Mouse (Mus musculus) limb, embryonic 11.5 days (tissue): ENCODE results near the gene Ccdc24. TPM values are rescaled to one million over a fixed set of nuclear protein-coding genes. Genes with fewer than 3 reads are reported as not detected.

Experiments used
- ATAC-seq: fragments of 200-750 bp; cut with Nextera tagmentation; 2 replicates; pipeline ENCODE4 v1.8.0; 2017; ENCODE audit warnings: low read depth; ENCODE audit not compliant: insufficient number of reproducible peaks, low FRiP score, low TSS enrichment
- DNase-seq: peaks from one replicate; pipeline ENCODE4 v3.0.0-alpha.2; 2015; ENCODE audit warnings: low spot score
- H3K27ac ChIP-seq: fragments of 300-500 bp; sonication (generic); replicated peaks from 2 replicates; pipeline ENCODE4 v1.5.1; 2014; ENCODE audit warnings: low read depth, mild to moderate bottlenecking, low read length
- H3K27me3 ChIP-seq: fragments of 300-500 bp; sonication (generic); 2 replicates; pipeline ENCODE4 v1.6.1; 2014; ENCODE audit warnings: mild to moderate bottlenecking, low read length, mixed read lengths; ENCODE audit not compliant: control insufficient read depth, insufficient read depth
- H3K36me3 ChIP-seq: fragments of 300-500 bp; sonication (generic); 2 replicates; pipeline ENCODE4 v1.6.1; 2014; ENCODE audit warnings: mild to moderate bottlenecking, low read length, moderate library complexity, mixed read lengths; ENCODE audit not compliant: control insufficient read depth, insufficient read depth
- H3K4me1 ChIP-seq: fragments of 300-500 bp; sonication (generic); 2 replicates; pipeline ENCODE4 v1.6.1; 2014; ENCODE audit warnings: low read length, mixed read lengths; ENCODE audit not compliant: control insufficient read depth, insufficient read depth
- H3K4me2 ChIP-seq: fragments of 300-500 bp; sonication (generic); 2 replicates; pipeline ENCODE4 v1.6.1; 2014; ENCODE audit warnings: low read depth, mild to moderate bottlenecking, moderate library complexity; ENCODE audit not compliant: severe bottlenecking
- H3K4me3 ChIP-seq: fragments of 300-500 bp; sonication (generic); 2 replicates; pipeline ENCODE4 v1.5.1; 2014; ENCODE audit warnings: low read depth, low read length
- H3K9ac ChIP-seq: fragments of 300-500 bp; sonication (generic); 2 replicates; pipeline ENCODE4 v1.6.1; 2014; ENCODE audit warnings: mild to moderate bottlenecking, low read length
- H3K9me3 ChIP-seq: fragments of 300-500 bp; sonication (generic); 2 replicates; pipeline ENCODE4 v1.6.1; 2016; ENCODE audit warnings: low read length; ENCODE audit not compliant: control insufficient read depth
- WGBS: fragments of 180-500 bp; shearing (Covaris S2); extraction: QIAGEN DNeasy Blood & Tissue Kit; methylation state at CpG from one replicate; pipeline ENCODE4 v1.1.7; 2014; 5-methylcytosine and 5-hydroxymethylcytosine counted together
- polyA plus RNA-seq: library from polyadenylated mRNA; unstranded; fragments of >200 nt; fragmentation: Nextera tagmentation; extraction: Ambion mirVana; gene quantifications from 2 replicates; pipeline ENCODE4 v1.2.1, GENCODE M21; 2014

Gene Ccdc24
- polyA plus RNA-seq, 1 experiment from 2014 or later: 1.0 TPM

DNA sequence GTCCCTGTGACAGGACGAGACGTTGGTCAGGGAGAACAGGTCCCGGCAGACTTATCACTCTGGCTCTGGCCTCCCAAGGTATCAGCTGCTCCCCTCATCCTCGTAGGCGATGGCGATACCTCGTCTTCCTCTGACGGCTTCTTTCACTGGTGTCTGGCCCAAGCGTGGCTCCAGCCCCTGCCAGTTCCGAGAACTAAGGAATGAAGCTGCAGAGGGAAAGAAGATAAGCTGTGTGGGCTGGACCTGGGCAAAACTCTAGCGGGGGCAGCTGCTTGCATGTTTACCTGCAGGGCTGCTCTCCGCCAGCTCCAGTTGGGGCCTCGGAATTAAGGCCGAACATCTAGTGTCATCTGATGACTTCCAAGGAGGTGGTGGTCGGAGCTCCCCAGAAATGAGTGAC lies 17.1 kb upstream of the Ccdc24 start:
- ATAC-seq: no peak
- Histone ChIP-seq H3K27me3 (no peaks in the 10 kb centered on the region), H3K36me3 (peaks cover 15% of the 10 kb centered on the region), H3K9me3 (no peaks in the 10 kb centered on the region), H3K4me2 (no peak overlapping the region), H3K4me1 (peaks cover 10% of the 10 kb centered on the region; the same call in 1 of the 2 replicates), H3K9ac (no peak overlapping the region), H3K27ac (no peak overlapping the region), H3K4me3 (no peak overlapping the region)
- DNase-seq: no peak
- 90% methylated on average over 15 of the region's 15 CpGs for WGBS

DNA sequence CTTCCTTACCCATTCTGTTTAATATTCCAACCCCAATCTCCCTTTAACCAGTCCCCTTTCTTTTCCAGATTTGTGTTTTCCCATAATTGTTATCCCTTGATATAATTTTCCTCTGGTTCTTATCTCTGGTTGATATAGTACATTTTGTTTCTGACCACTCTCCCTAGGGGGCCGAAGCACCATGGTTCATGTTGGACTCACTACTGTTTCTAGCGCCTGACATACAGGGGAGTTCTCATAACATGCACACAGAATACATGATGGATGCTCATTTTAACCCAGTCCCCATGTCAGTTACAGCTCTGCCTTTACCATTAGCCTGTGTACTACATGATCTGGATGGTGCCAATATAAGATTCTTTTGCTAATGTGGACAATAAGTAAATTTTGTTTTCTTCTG lies 15.6 kb upstream of the Ccdc24 start:
- H3K27ac ChIP-seq: no peak overlapping the region
- H3K36me3 ChIP-seq: peaks cover 15% of the 10 kb centered on the region
- peak overlapping the region; percentile 95; the same call in 1 of the 2 replicates for H3K4me2 ChIP-seq
- DNase-seq (no peak), ATAC-seq (no peak)
- H3K27me3 ChIP-seq: no peaks in the 10 kb centered on the region
- H3K9me3 ChIP-seq: no peaks in the 10 kb centered on the region
- H3K4me1 ChIP-seq: peaks cover 12% of the 10 kb centered on the region; the same call in 1 of the 2 replicates
- 72% methylated on average over 2 of the region's 2 CpGs for WGBS
- no peak overlapping the region for H3K9ac ChIP-seq
- H3K4me3 ChIP-seq: no peak overlapping the region; the same call in 1 of the 2 replicates

DNA sequence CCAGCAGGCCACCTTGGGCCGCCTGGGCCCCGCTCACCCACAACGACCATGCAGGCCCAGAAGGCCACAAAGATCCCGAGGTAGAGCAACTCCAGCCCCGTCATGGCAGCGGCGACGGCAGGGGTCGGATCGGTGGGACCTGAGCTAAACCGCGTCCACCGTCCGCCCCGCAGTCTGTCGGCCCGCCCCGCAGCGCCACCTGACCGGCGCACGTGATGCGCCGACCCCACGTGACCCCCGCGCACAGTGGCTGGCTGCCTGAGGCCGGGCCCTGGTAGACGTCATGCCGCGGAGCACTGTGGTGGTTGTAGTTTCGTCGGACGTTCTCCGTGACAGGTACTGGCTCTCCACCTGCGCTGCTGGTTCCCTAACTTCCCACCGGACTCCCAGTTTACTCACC lies 14.8 kb upstream of the Ccdc24 start, which contains the start of gene Atp6v0b:
Gene Atp6v0b (minus strand): TSS at position 201 of the 400 bp plus-strand sequence.
- H3K9me3 ChIP-seq: no peaks in the 10 kb centered on the region
- H3K4me2 ChIP-seq: peak within 1 kb of the TSS; percentile 95
- ATAC-seq: peak; percentile 82
- under 1% methylated on average over 36 of the region's 37 CpGs for WGBS
- peak within 1 kb of the TSS; percentile 65 for H3K9ac ChIP-seq
- peak within 1 kb of the TSS; percentile 89 for H3K4me3 ChIP-seq
- H3K4me1 ChIP-seq: peaks cover 14% of the 10 kb centered on the region; the same call in 1 of the 2 replicates
- peaks cover 15% of the 10 kb centered on the region for H3K36me3 ChIP-seq
- no peaks in the 10 kb centered on the region for H3K27me3 ChIP-seq
- H3K27ac ChIP-seq: no peak within 1 kb of the TSS; the same call in 1 of the 2 replicates
- peak; percentile 95 for DNase-seq

DNA sequence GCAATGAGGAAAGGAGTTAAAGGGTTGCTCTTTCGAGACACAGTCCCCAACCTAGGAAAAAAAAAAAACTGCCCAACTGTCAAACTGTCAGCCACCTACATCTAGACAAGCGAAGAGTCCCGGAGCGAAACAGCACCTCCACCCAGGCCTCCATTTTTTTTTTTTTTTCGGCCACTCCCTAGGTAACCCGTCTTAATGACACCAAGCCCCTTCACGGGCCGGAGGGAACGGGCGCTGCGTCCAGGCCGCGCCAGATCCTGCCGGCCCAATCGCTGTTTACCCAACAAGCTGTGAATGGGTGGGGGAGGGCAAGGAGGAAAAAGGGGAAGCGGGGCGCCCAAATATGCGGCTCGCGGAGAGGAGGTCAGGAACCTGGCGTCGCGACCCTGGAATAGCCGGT lies 14.3 kb upstream of the Ccdc24 start:
- no peaks in the 10 kb centered on the region for H3K27me3 ChIP-seq
- H3K4me1 ChIP-seq: peaks cover 16% of the 10 kb centered on the region; the same call in 1 of the 2 replicates
- ATAC-seq: 0 out of 2 replicates have a peak, but pooled peaks have one; percentile 1

DNA sequence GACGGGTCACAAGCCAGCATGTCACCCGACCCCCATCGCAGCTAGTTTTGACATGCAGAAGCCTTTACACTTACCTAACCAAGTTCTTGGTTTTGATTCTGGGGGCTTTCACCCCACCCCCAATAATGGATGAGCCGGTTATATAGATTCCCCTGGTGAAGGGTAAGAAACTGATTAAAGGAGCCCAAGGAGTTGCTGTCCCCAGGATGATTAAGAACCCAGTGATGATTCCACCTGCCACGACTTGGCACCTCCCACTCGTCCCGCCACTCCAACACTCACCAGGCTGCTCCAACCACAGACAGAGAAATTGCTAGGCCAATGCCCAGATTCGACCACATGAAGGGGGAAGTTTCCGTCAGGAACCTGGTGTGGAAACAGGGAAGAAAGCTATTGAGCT lies 13.6 kb upstream of the Ccdc24 start:
- Histone ChIP-seq H3K27me3 (no peaks in the 10 kb centered on the region), H3K27ac (no peak overlapping the region), H3K36me3 (peaks cover 15% of the 10 kb centered on the region), H3K9me3 (no peaks in the 10 kb centered on the region), H3K4me3 (peak overlapping the region; percentile 89; the same call in 1 of the 2 replicates), H3K4me2 (peak overlapping the region; percentile 95; the same call in 1 of the 2 replicates), H3K9ac (no peak overlapping the region), H3K4me1 (peaks cover 16% of the 10 kb centered on the region; the same call in 1 of the 2 replicates)
- no peak for ATAC-seq
- no peak for DNase-seq
- WGBS: 88% methylated on average over 9 of the region's 9 CpGs

More for the DNA sequence above, 14.3 kb upstream of the Ccdc24 start:
- Histone ChIP-seq H3K4me2 (peak overlapping the region; percentile 95), H3K36me3 (peaks cover 15% of the 10 kb centered on the region), H3K4me3 (peak overlapping the region; percentile 89), H3K27ac (no peak overlapping the region; the same call in 1 of the 2 replicates), H3K9me3 (no peaks in the 10 kb centered on the region), H3K9ac (peak overlapping the region; percentile 65)
- 1% methylated on average over 22 of the region's 24 CpGs for WGBS
- DNase-seq: no peak

DNA sequence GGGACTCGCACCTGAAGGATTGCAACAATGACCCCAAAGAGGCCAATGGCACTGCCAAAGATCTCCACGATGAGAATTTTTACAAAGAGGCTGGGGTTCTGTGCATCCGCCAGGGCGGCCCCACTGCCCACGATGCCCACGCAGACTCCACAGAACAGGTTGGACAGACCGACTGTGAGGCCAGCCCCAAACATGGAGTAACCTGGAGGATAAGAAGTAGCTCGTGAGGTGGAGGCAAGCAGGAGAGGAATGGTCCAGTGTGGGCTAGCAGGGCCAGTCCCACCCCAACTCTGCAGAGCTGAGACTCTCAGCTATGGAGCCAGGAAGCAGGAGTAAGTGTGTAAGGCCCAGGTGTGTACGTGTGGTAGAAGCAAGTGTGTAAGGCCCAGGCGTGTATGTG lies 12.7 kb upstream of the Ccdc24 start:
- ATAC-seq (no peak), DNase-seq (no peak)
- Histone ChIP-seq H3K27ac (no peak overlapping the region), H3K36me3 (peaks cover 15% of the 10 kb centered on the region), H3K4me1 (peaks cover 16% of the 10 kb centered on the region; the same call in 1 of the 2 replicates), H3K9ac (no peak overlapping the region), H3K9me3 (no peaks in the 10 kb centered on the region), H3K4me2 (no peak overlapping the region), H3K27me3 (no peaks in the 10 kb centered on the region), H3K4me3 (no peak overlapping the region)
- WGBS: 93% methylated on average over 10 of the region's 10 CpGs

DNA sequence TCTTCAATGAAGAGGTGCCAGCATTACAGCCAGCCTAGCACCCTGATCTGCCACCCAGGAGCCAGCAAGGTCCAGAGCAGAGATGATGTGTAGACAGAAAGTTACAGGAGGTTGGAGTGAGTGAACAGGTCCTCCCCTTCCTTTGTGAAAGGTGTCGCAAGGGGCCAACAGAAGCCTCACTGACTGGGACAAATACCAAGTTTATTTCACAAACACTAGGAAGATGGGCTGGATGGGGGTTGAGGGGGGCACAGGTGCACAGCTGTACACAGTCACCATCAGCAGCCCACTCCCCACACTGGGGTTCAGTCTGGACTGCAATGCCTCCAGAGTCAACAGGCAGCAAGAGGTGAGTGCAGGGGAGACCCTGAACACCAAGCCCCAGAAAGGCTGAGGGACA lies 11.8 kb upstream of the Ccdc24 start:
- no peak for DNase-seq
- no peak overlapping the region for H3K9ac ChIP-seq
- H3K4me3 ChIP-seq: no peak overlapping the region
- no peak overlapping the region for H3K4me2 ChIP-seq
- no peaks in the 10 kb centered on the region for H3K27me3 ChIP-seq
- no peak overlapping the region for H3K27ac ChIP-seq
- ATAC-seq: no peak
- H3K36me3 ChIP-seq: peaks cover 14% of the 10 kb centered on the region
- 100% methylated on average over 1 of the region's 1 CpGs for WGBS
- peaks cover 16% of the 10 kb centered on the region; the same call in 1 of the 2 replicates for H3K4me1 ChIP-seq
- no peaks in the 10 kb centered on the region for H3K9me3 ChIP-seq

DNA sequence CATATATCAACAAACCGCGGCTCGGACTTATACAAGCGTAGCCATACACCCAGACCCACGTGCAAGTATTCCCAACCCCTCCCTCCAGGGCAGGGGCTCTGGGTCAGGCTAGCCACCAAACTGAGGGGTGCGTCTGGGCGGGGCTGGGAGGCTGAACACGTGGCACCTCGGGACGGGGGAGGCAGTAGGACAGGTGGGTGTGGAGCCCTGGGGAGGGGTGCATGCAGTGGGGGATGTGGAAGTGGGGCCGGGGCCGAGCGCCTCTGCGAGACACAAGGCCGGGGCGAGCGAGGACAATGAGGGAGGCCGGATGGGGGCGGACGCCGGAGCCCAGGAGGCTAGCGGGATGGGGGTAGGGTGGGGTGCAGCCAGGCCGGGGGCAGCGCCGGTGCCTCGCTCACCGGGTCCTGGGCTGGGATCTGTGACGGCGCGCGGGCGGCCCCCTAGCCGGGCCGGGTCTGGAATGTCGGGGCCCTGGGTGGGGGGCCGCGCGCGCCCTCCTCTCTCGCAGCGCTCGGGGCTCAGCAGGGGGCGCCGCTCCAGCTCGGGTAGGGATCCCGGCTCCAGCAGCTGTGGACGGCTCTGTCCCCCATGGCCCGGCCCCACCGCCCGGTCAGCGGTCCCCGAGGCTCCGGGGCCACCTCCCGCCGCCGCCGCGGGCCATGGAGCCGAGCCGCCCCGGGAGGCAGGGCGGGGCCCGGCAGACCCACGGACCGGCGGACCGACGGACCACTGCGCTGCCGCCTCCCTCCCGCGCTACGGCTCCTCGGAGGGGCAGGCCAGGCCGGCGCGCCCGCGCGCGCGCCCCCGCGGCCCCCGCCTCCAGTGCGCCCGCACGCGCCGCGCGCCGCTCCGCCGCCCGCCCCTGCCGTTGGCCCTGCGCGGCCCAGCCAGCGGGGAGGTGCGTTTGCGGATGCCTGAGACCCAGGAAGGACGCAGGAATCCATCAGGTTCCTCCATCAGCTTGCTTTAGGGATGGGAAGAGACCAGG lies 10.6 kb upstream of the Ccdc24 start, which contains the start of gene B4galt2:
Gene B4galt2 (minus strand): TSS at position 787 of the 991 bp plus-strand sequence.
- Histone ChIP-seq H3K36me3 (peaks cover 12% of the 10 kb centered on the region), H3K9ac (peak within 1 kb of the TSS; percentile 92), H3K27ac (peak within 1 kb of the TSS; percentile 68; the same call in 1 of the 2 replicates)

More for the DNA sequence above, 10.6 kb upstream of the Ccdc24 start, which contains the start of gene B4galt2:
- no peaks in the 10 kb centered on the region for H3K27me3 ChIP-seq
- peak within 1 kb of the TSS; percentile 78 for H3K4me3 ChIP-seq
- peak; percentile 77 for DNase-seq
- H3K4me2 ChIP-seq: peak within 1 kb of the TSS; percentile 84
- H3K4me1 ChIP-seq: peaks cover 16% of the 10 kb centered on the region; the same call in 1 of the 2 replicates
- under 1% methylated on average over 90 of the region's 103 CpGs for WGBS
- H3K9me3 ChIP-seq: no peaks in the 10 kb centered on the region
- peak; percentile 53; the same call in 1 of the 2 replicates for ATAC-seq
